Mouse (Mus musculus) B cell, adult 2 months (primary cell): ENCODE measurements around the gene Hist1h3e.
"Not testable (repeated sequence)": the region's sequence is repeated elsewhere in the genome, so short reads cannot be mapped to it uniquely, and the experiment has no call there.

ENCODE experiments used
- DNase-seq, 2 experiments: peaks; one replicate each; pipeline ENCODE4 v3.0.0; 2022

The Hist1h3e gene

GRCm38 (mm10) chr13:23582219-23583056, 20.3 kb upstream of the Hist1h3e start:
- no peak for DNase-seq

GRCm38 (mm10) chr13:23581408-23582218, 19.4 kb upstream of the Hist1h3e start, which contains the start of gene Hist1h4d:
Hist1h4d (plus strand) TSS chr13:23581598.
- peak; percentile 97 for DNase-seq

GRCm38 (mm10) chr13:23577835-23578234, 15.7 kb upstream of the Hist1h3e start:
- no peak for DNase-seq

GRCm38 (mm10) chr13:23576906-23577639, 14.9 kb upstream of the Hist1h3e start:
- DNase-seq = no peak

- no peak for DNase-seq
These were observed 14.2 kb upstream of the Hist1h3e start for GRCm38 (mm10) chr13:23576351-23576881.

- peak in 1 of 2 experiments; percentile 38 for DNase-seq
These were observed 13.7 kb upstream of the Hist1h3e start for GRCm38 (mm10) chr13:23575864-23576313.

- peak; percentile 74 to 77 for DNase-seq
These were observed 13.2 kb upstream of the Hist1h3e start, which contains the start of gene Hist1h3d for GRCm38 (mm10) chr13:23575271-23575851. Hist1h3d (plus strand) TSS chr13:23575763.

- peak; percentile 51 to 54 for DNase-seq
These were observed 12.5 kb upstream of the Hist1h3e start for GRCm38 (mm10) chr13:23574546-23575170.

- DNase-seq = peak; percentile 86 to 88
These were observed 11.8 kb upstream of the Hist1h3e start, which contains the start of the genes Hist1h2bf and Hist1h2ad for GRCm38 (mm10) chr13:23573898-23574524. Hist1h2bf (minus strand) TSS chr13:23574196. Hist1h2ad (plus strand) TSS chr13:23574381.

GRCm38 (mm10) chr13:23573034-23573897, 11.1 kb upstream of the Hist1h3e start:
- peak; percentile 35 to 42 for DNase-seq

- no peak for DNase-seq
These were observed 10.3 kb upstream of the Hist1h3e start for GRCm38 (mm10) chr13:23572218-23573033.

- DNase-seq = peak in 1 of 2 experiments; percentile 47
These were observed 9.5 kb upstream of the Hist1h3e start for GRCm38 (mm10) chr13:23571504-23572217.

- peak; percentile 76 to 82 for DNase-seq
These were observed 8.9 kb upstream of the Hist1h3e start, which contains the start of the genes Hist1h2ae and Hist1h2bg for GRCm38 (mm10) chr13:23571022-23571503. Hist1h2ae (minus strand) TSS chr13:23571220. Hist1h2bg (plus strand) TSS chr13:23571396.

GRCm38 (mm10) chr13:23570261-23571021, 8.3 kb upstream of the Hist1h3e start:
- not testable (repeated sequence) for DNase-seq

- DNase-seq = no peak
These were observed 2.3 kb upstream of the Hist1h3e start for GRCm38 (mm10) chr13:23564482-23564881.

- DNase-seq = peak; percentile 62 to 63
These were observed 712 bp upstream of the Hist1h3e start for GRCm38 (mm10) chr13:23562699-23563462.
